ENCODE assay signal across 7 mouse cellular contexts in genomic region chr16:90656571-90657011, GRCm38 (mm10).
DNase-seq lines count a peak whose midpoint lies in the region; ATAC-seq lines count a peak whose summit lies in the region.

No protein-coding gene starts in this region.

- 18% methylated on average over 16 of the region's 16 CpGs for WGBS in midbrain, embryonic 12.5 days

- no peaks in the 10 kb centered on the region for H3K9me3 ChIP-seq in midbrain, embryonic 12.5 days

- H3K9ac ChIP-seq in midbrain, embryonic 12.5 days (replicated peaks) = no peak overlapping the region

- H3K4me3 ChIP-seq in midbrain, embryonic 12.5 days = no peak overlapping the region

- peaks cover 10% of the 10 kb centered on the region for H3K4me1 ChIP-seq in midbrain, embryonic 12.5 days

- peak; percentile 89 for ATAC-seq in midbrain, embryonic 12.5 days (ENCODE audit: low FRiP score, low read depth)

- DNase-seq in cerebellum, postnatal 25 days = peak; percentile 25 to 51
- peak; percentile 39 for DNase-seq in embryo, embryonic 9.5 days (ENCODE audit: extremely low spot score)
- DNase-seq in hindlimb bud, embryonic 11.5 days (ENCODE audit: extremely low spot score, low read depth, low spot score) = peak; percentile 60
- DNase-seq in thymus, postnatal 36 days = no peak
- DNase-seq in right cerebral cortex, postnatal 10 days (ENCODE audit: low spot score in 2 of 2) = no peak
- DNase-seq in ovary, adult 18-20 months (ENCODE audit: low spot score) = no peak

- no peaks in the 10 kb centered on the region for H3K36me3 ChIP-seq in midbrain, embryonic 12.5 days

- no peak overlapping the region for H3K4me2 ChIP-seq in midbrain, embryonic 12.5 days (replicated peaks)

- H3K27me3 ChIP-seq in midbrain, embryonic 12.5 days = no peaks in the 10 kb centered on the region

- H3K27ac ChIP-seq in midbrain, embryonic 12.5 days (replicated peaks) = peak overlapping the region; percentile 73

Comparison
In these comparisons a context has a peak if more than half of its experiments do, and no peak if none do; other contexts are left out.
1. DNase-seq: peak in cerebellum, postnatal 25 days (2 of 2), embryo, embryonic 9.5 days (single experiment) and hindlimb bud, embryonic 11.5 days (single experiment); none in thymus, postnatal 36 days (0 of 2), right cerebral cortex, postnatal 10 days (0 of 2) and ovary, adult 18-20 months (single experiment).